Mouse (Mus musculus) midbrain, embryonic 15.5 days (tissue): Measurements from ENCODE around the gene Gm45213. TPM values are rescaled to one million over a fixed set of nuclear protein-coding genes. Genes with fewer than 3 reads are reported as not detected.

Experiments
- ATAC-seq: fragments of 200-750 bp; cut with Nextera tagmentation; replicated peaks from 2 replicates; pipeline ENCODE4 v1.8.0; 2017; ENCODE audit warnings: moderate TSS enrichment
- H3K27ac ChIP-seq: fragments of 300-500 bp; sonication (generic); 2 replicates; pipeline ENCODE4 v1.5.1; 2015; ENCODE audit warnings: mild to moderate bottlenecking, inconsistent platforms
- H3K27me3 ChIP-seq: fragments of 300-500 bp; sonication (generic); replicated peaks from 2 replicates; pipeline ENCODE4 v1.6.1; 2015; ENCODE audit warnings: inconsistent platforms
- H3K36me3 ChIP-seq: fragments of 300-500 bp; sonication (generic); replicated peaks from 2 replicates; pipeline ENCODE4 v1.6.1; 2015; ENCODE audit warnings: inconsistent platforms
- H3K4me1 ChIP-seq: fragments of 300-500 bp; sonication (generic); 2 replicates; pipeline ENCODE4 v1.6.1; 2015; ENCODE audit warnings: inconsistent platforms
- H3K4me2 ChIP-seq: fragments of 300-500 bp; sonication (generic); 2 replicates; pipeline ENCODE4 v1.6.1; 2015; ENCODE audit warnings: inconsistent platforms, mild to moderate bottlenecking, moderate library complexity
- H3K4me3 ChIP-seq: fragments of 300-500 bp; sonication (generic); 2 replicates; pipeline ENCODE4 v1.5.1; 2015; ENCODE audit warnings: mild to moderate bottlenecking, inconsistent platforms
- H3K9ac ChIP-seq: fragments of 300-500 bp; sonication (generic); 2 replicates; pipeline ENCODE4 v1.6.1; 2015; ENCODE audit warnings: mild to moderate bottlenecking, inconsistent platforms
- H3K9me3 ChIP-seq: fragments of 300-500 bp; sonication (generic); 2 replicates; pipeline ENCODE4 v1.6.1; 2016; ENCODE audit warnings: inconsistent platforms
- WGBS: fragments of 180-500 bp; shearing (Covaris S2); methylation state at CpG from one replicate; pipeline ENCODE4 v1.1.7; 2015; ENCODE audit warnings: mixed read lengths; 5-methylcytosine and 5-hydroxymethylcytosine counted together
- polyA plus RNA-seq: library from polyadenylated mRNA; unstranded; fragments of >200 nt; fragmentation: Nextera tagmentation; extraction: Ambion mirVana; gene quantifications from 2 replicates; pipeline ENCODE4 v1.2.1, GENCODE M21; 2015

Gene Gm45213
- polyA plus RNA-seq = not detected in 2 replicates

- no peak for ATAC-seq
- no peak within 1 kb of the TSS for H3K4me3 ChIP-seq
- H3K9me3 ChIP-seq = no peaks in the 10 kb centered on the region
- no peaks in the 10 kb centered on the region for H3K27me3 ChIP-seq
- 79% methylated on average over 10 of the region's 10 CpGs for WGBS
- H3K4me1 ChIP-seq = peaks cover 14% of the 10 kb centered on the region
- no peaks in the 10 kb centered on the region for H3K36me3 ChIP-seq
- H3K27ac ChIP-seq = no peak within 1 kb of the TSS
- H3K4me2 ChIP-seq = no peak within 1 kb of the TSS
- no peak within 1 kb of the TSS for H3K9ac ChIP-seq
Observed at GRCm38 (mm10) chr7:66043552-66044459, at the start of gene Gm45213. TSS of gene Gm45213 (plus strand) at chr7:66043602.

DNA sequence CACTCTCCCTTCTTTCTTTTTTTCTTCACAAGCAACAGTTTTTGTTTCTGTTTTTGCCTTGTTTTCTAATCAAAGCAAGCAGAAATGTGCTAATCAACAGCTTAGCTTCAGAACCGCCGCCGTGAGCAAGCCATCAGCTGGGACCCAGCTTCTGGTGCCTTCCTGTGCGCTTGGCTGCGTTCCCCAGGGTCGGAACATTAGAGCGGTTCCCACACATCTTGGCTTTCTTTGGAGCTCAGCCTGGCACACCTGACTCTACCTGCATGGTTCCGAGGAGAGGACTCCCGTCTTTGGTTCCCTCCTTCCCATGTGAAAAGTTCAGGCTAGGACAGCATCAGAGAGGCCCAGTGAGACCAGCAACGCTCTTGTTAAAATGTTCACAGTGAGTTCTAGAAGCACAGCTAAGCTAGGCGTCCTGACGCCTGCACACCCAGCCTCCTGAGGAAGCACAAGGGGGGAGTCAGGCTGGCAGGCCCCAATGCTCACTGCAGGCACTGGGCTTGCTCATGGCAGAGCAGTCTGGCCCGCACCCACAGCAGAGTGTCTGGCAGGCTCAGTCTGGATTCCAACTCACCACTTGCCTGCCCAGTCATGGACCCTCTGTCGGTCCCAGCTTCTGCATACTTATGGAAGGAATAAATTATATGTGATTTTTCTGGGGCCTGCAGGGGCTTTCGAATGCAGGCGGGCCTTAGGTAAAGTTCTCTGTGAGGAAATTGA, 42.2 kb upstream of the Gm45213 start:
- no peak overlapping the region for H3K27ac ChIP-seq
- no peaks in the 10 kb centered on the region for H3K4me1 ChIP-seq
- ATAC-seq = no peak
- H3K27me3 ChIP-seq = no peaks in the 10 kb centered on the region
- 87% methylated on average over 16 of the region's 16 CpGs for WGBS
- H3K9ac ChIP-seq = no peak overlapping the region
- H3K4me3 ChIP-seq = no peak overlapping the region
- H3K9me3 ChIP-seq = no peaks in the 10 kb centered on the region
- no peaks in the 10 kb centered on the region for H3K36me3 ChIP-seq
- no peak overlapping the region for H3K4me2 ChIP-seq

DNA sequence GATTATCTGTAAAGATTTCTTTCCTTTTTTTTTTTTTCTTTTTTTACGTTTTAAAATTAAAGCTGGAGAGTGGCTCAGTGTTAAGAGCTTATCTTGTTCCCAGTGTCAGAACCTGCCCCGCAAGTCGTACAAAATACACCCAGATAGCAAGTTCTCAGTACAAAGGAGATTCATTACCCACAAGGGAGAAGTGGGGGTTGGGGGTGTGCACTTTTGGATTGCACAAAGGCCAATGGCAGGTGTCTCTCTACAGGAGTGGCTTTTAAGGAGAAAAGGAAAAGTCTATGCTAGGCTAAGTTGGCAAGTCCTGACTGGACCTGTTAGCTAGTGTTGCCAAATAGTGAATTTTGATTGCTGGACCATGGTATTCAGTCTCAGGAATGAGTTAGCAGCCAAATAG, 41.6 kb upstream of the Gm45213 start:
- no peaks in the 10 kb centered on the region for H3K27me3 ChIP-seq
- no peaks in the 10 kb centered on the region for H3K4me1 ChIP-seq
- no peaks in the 10 kb centered on the region for H3K36me3 ChIP-seq
- WGBS = 59% methylated on average over 3 of the region's 3 CpGs
- H3K9ac ChIP-seq = no peak overlapping the region
- ATAC-seq = no peak
- no peak overlapping the region for H3K4me3 ChIP-seq
- no peak overlapping the region for H3K4me2 ChIP-seq
- no peaks in the 10 kb centered on the region for H3K9me3 ChIP-seq
- no peak overlapping the region for H3K27ac ChIP-seq

GRCm38 (mm10) chr7:66003447-66003846, 40.0 kb upstream of the Gm45213 start:
- no peaks in the 10 kb centered on the region for H3K36me3 ChIP-seq
- H3K4me3 ChIP-seq = no peak overlapping the region
- no peak overlapping the region for H3K4me2 ChIP-seq
- no peaks in the 10 kb centered on the region for H3K27me3 ChIP-seq
- WGBS = 93% methylated on average over 5 of the region's 5 CpGs
- no peak overlapping the region for H3K27ac ChIP-seq
- H3K9me3 ChIP-seq = no peaks in the 10 kb centered on the region
- H3K4me1 ChIP-seq = no peaks in the 10 kb centered on the region
- ATAC-seq = no peak
- H3K9ac ChIP-seq = no peak overlapping the region

DNA sequence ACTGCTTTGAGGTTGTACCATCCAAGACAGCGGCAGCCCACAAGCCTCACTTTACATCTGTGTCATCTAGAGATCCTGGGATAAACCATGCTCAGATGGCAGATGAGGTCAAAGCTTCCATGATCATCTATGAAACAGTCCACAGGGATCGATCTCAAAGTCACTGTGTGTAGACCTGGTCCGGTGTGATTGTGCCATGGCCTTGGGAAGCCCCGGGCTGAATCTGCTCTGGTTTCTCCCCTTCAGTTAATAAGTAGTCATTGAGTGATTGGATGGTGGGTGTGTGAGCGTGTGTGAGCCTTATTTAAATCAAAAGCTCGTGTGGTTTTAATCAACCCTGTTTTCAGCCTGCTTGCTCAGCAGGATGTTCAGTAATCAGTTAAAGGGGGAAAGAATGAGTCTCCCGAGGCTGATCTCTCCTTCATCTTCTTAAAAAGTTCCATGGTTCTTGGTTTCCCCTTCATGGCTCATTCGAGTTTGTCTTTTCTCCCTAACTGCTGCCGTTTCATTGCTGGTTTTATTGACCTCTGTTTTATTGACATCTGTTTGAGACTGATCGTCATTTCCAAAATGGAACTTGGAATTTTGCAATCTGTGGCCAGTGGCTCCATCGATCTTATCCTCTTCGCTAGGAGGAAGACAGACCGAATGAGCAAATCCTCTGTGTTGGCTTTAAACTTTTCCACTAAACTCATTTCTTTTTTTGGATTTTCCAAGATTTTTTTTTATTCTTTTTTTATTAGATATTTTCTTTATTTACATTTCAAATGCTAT, 39.4 kb upstream of the Gm45213 start:
- H3K4me2 ChIP-seq = no peak overlapping the region
- no peaks in the 10 kb centered on the region for H3K36me3 ChIP-seq
- ATAC-seq = no peak
- H3K27ac ChIP-seq = no peak overlapping the region
- no peaks in the 10 kb centered on the region for H3K4me1 ChIP-seq
- H3K27me3 ChIP-seq = no peaks in the 10 kb centered on the region
- H3K9ac ChIP-seq = no peak overlapping the region
- 73% methylated on average over 13 of the region's 13 CpGs for WGBS
- no peaks in the 10 kb centered on the region for H3K9me3 ChIP-seq
- H3K4me3 ChIP-seq = no peak overlapping the region

DNA sequence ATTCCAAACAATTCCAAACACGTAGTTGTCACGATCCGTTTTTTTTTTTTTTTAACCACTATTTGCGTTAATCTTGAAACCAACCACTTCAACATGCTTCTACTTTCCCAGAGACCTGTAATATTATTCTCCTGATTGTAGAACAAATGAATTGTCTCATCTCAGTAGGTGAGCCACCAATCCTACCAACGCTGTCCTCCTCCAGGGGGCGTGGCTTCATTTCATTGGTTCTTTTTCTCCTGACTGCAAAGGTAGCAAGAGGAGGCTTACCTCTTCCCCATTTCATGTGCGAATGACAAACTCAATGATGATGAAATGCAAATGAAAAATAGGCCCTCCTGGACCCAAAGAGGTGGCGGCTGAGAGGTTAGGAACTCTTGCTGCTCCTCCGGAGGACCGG, 38.3 kb upstream of the Gm45213 start:
- no peak overlapping the region for H3K27ac ChIP-seq
- 90% methylated on average over 10 of the region's 10 CpGs for WGBS
- no peaks in the 10 kb centered on the region for H3K36me3 ChIP-seq
- no peak for ATAC-seq
- no peak overlapping the region for H3K9ac ChIP-seq
- no peaks in the 10 kb centered on the region for H3K4me1 ChIP-seq
- no peak overlapping the region for H3K4me3 ChIP-seq
- no peak overlapping the region for H3K4me2 ChIP-seq
- H3K27me3 ChIP-seq = no peaks in the 10 kb centered on the region
- H3K9me3 ChIP-seq = no peaks in the 10 kb centered on the region

GRCm38 (mm10) chr7:66008161-66008891, 35.1 kb upstream of the Gm45213 start:
- Histone ChIP-seq H3K36me3 (no peaks in the 10 kb centered on the region), H3K9me3 (no peaks in the 10 kb centered on the region), H3K27me3 (no peaks in the 10 kb centered on the region), H3K4me3 (no peak overlapping the region), H3K27ac (no peak overlapping the region), H3K4me1 (0 out of 2 replicates have a peak, but pooled peaks cover 3% of the 10 kb centered on the region), H3K4me2 (no peak overlapping the region), H3K9ac (no peak overlapping the region)
- 85% methylated on average over 11 of the region's 11 CpGs for WGBS
- no peak for ATAC-seq

DNA sequence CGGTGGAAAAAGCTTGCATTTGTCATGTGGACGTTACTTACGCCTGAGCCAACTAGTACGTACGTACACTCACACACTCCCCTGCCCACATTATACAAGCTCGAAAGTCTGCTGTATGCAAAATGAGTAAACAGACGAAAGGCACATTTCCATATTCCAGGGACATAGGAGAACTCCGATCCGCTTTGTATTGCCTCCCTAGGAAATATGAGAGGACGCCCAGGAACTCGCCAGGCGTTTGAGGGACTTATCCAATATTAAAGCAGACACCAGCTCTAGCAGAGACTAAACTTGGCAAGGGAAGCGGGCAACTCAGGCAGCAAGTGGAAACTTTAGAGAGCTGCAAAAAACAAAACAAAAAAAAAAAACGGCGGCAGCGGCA, 34.5 kb upstream of the Gm45213 start:
- ATAC-seq = no peak
- H3K27me3 ChIP-seq = no peaks in the 10 kb centered on the region
- no peak overlapping the region for H3K4me3 ChIP-seq
- H3K4me1 ChIP-seq = 0 out of 2 replicates have a peak, but pooled peaks cover 3% of the 10 kb centered on the region
- WGBS = 76% methylated on average over 16 of the region's 16 CpGs
- no peaks in the 10 kb centered on the region for H3K36me3 ChIP-seq
- H3K9ac ChIP-seq = no peak overlapping the region
- H3K9me3 ChIP-seq = no peaks in the 10 kb centered on the region
- H3K4me2 ChIP-seq = no peak overlapping the region
- H3K27ac ChIP-seq = no peak overlapping the region

DNA sequence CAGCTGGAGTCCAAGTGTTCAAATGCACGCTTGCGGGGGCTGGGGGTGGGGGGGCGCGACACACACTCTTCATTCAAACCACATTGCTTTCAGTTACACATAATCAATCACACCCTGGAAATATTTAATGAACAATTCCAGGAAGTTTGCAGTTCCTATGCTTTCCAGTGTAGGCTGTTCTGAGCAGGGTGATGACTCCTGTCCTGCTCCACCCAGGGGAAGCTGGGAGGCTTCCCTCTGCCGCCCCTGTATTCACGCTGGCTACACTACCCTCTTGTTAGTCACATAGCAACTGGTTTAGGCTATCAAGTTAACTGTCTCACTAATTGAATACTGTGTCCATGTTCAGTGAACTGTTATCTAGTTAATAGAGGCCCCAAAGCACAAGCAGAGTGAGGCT, 32.9 kb upstream of the Gm45213 start:
- Histone ChIP-seq H3K9ac (no peak overlapping the region), H3K27me3 (no peaks in the 10 kb centered on the region), H3K36me3 (no peaks in the 10 kb centered on the region), H3K9me3 (no peaks in the 10 kb centered on the region), H3K4me2 (no peak overlapping the region), H3K4me3 (no peak overlapping the region), H3K27ac (no peak overlapping the region), H3K4me1 (0 out of 2 replicates have a peak, but pooled peaks cover 3% of the 10 kb centered on the region)
- 92% methylated on average over 6 of the region's 6 CpGs for WGBS
- no peak for ATAC-seq

DNA sequence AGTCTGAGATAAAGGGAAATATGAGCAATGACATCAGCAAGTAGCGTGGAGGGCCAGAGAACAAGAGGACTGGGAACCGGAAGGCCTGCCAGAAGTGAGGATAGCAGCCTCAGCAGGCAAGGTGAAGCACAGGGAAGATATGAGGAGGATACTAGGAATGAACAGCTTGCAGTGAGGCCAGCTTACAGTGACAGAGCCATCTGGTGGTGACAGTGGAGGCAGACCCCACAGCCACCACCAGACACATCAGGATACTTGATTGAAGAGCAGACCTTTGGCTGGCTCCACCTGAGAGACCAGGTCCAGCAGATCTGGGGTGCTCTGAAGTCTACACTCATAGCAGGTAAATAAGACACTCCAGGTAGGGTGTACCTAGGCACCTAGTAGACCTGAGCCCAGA, 15.7 kb upstream of the Gm45213 start:
- H3K4me1 ChIP-seq = no peaks in the 10 kb centered on the region
- WGBS = 78% methylated on average over 2 of the region's 2 CpGs
- ATAC-seq = no peak; the same call in 1 of the 2 replicates
- H3K4me3 ChIP-seq = no peak overlapping the region
- no peaks in the 10 kb centered on the region for H3K27me3 ChIP-seq
- H3K36me3 ChIP-seq = no peaks in the 10 kb centered on the region
- no peak overlapping the region for H3K4me2 ChIP-seq
- H3K9me3 ChIP-seq = no peaks in the 10 kb centered on the region
- H3K9ac ChIP-seq = no peak overlapping the region
- H3K27ac ChIP-seq = no peak overlapping the region

- Histone ChIP-seq H3K4me2 (no peak overlapping the region), H3K36me3 (no peaks in the 10 kb centered on the region), H3K9me3 (no peaks in the 10 kb centered on the region), H3K4me1 (no peaks in the 10 kb centered on the region), H3K4me3 (no peak overlapping the region), H3K27me3 (no peaks in the 10 kb centered on the region), H3K27ac (no peak overlapping the region), H3K9ac (no peak overlapping the region)
- 65% methylated on average over 6 of the region's 6 CpGs for WGBS
- no peak for ATAC-seq
Observed at GRCm38 (mm10) chr7:66028766-66029512, 14.5 kb upstream of the Gm45213 start.
